Mouse (Mus musculus) frontal cortex, adult (tissue): ENCODE measurements at regions not wholly inside any gene's neighbourhood (a gene's known extent, or its start where the extent isn't known, plus 50 kb on each side); places are given as distances from the start of the nearest gene placed in this dataset.

ENCODE experiments used
- ATAC-seq: cut with Nextera tagmentation; 2 replicates; pipeline ENCODE4 v1.9.2; 2017; ENCODE audit warnings: mild to moderate bottlenecking, moderate library complexity, mixed read lengths; ENCODE audit not compliant: low TSS enrichment

DNA sequence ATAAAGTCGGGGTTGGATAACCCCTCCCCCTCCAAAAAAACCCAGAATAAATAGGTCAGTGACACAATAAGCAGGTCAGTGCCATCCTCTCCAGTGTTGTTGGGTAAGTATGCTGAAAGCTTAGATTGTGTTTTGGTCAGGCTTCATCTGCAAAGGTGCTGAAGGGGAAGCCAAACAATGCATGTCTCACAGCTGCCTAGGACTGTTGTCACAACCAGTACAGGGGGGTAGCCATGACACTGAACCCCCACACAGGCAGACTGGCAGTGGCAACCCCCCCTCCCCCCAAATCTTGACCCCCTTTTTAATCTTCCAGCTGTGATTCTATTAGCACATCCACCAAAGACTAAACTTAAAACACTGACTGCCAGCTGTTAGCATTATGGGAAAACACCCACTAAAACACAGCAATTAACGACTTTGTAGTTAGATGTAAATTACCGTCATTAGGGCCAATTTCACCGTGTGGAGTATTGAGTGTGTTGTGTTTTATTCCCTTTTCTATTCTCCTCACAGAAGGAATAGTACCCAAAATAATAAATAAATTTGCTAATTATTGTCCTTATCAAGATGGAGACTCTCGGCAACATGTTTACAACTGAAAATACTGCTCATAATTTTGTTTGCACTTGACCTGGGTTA is 105.5 kb upstream of the Ufm1 start:
- no peak for ATAC-seq

DNA sequence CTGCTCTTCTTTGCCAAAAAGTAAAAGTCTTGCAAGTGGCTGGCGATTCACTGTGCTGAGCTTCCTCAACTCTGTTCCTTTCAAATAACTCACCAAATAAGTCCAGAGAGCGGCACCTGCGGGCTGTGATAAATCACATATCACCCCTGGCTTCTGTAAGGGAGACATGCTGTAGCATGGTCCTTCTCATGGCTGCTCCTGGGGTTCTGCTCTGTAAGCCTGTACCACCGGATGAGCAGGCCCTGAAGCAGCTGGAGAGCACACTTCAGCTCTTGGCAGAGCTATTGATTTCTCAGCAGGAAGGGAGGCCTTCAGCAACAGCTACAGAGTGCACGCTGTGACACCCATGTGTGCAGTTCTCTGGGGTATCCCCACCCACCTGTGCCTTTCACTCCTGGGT is 101.5 kb upstream of the Ufm1 start:
- no peak for ATAC-seq

DNA sequence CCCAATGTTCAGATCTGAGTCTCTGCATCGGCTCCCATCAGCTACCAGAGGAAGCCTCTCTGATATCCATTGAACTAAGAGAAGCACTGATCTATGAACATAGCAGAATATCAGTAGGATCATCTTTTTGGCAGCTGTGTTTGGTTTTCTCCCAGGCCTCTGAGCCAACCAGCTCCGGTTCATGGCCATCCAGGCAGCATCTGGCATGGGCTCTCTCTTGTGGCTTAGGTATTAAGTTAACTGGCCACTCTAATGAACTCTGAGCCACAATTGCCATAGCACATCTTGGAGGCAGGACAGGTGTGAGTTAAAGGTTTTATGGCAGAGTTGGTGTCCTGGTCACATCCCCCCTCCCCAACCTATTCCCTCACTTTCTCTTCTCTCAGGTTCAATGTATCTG is 90.2 kb upstream of the Ufm1 start:
- no peak for ATAC-seq

DNA sequence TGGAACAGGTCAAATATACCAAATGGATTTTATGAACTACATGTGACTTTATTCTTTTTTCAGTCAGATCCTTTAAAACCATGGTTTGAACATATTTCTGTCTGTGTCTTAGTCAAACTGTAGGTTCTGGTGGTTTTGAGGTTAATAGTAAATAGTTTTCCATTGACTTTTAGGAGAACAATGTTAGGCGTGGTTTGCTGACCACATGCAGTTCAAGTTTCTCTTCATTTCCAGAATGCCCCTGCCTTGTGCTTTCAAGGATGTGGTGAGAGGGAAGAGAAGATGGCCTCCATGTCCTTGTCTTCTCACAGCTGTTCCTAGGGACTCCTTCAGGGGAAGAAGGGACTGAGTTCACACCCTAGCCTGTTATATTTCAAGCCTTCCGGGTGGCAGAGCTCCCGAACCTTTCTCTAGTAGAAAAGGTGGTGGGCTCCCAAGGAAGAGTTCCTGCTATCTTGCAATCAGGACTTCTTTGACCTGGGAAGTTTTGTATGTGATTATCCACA is 76.1 kb upstream of the Ufm1 start:
- ATAC-seq = no peak

DNA sequence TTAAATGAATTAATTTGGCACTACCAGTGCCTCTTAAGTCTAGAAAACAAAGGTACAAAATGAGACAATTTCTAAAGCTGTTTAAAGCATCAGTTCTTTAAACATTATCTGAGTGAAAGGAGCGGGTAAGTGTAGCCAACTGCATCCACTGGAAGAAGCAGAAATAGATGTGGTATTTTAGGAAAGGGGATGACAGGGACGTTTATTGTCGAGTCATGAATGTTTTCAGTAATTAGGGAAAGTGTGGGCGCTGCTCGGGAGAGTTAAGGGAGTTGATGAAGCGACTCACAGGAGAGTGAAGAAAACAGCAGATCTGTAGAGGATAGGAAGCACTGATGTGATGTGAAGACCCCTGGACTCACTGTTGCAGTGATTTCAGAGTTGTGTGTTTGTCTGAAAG is 68.1 kb upstream of the Ufm1 start:
- ATAC-seq = peak; percentile 76

DNA sequence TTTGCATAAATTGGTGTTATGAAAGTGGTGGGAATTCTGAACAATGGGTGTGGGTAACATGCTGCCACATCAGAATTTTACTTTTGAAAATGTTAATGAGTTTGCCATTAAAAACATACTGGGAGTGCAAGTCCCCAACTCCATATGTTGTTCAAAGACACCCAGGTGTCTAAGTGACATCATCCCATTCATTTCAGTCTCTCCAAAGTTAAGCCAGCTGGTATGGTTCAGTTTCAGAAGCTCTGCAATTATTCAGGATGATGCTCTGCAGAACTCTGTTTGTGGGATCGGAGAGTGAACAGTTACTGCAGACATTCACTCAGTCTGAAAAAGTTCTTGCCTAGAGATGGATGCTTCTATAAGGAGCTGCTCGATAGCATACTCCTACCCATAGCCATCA is 56.3 kb upstream of the Ufm1 start:
- ATAC-seq = peak; percentile 41; the same call in 1 of the 2 replicates

DNA sequence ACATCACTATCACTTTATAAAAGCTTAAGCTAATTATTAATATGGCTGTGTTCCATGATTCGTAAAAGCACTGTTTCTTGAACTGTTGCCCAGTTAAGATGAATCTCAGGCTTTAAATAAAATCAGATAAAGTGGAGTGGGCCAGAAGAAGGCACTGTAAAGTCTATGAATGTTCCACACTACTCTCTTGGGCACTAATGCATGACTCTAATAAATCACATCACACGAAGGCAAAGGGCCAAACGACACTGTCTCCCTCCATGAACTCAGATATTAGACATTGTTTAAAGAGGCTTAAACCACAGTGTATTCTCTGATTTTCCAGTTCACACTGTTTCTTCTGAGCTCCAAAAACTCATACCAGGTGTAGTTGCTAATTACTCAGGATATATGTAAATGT is 55.9 kb upstream of the Ufm1 start:
- 0 out of 2 replicates have a peak, but pooled peaks have one; percentile 9 for ATAC-seq

DNA sequence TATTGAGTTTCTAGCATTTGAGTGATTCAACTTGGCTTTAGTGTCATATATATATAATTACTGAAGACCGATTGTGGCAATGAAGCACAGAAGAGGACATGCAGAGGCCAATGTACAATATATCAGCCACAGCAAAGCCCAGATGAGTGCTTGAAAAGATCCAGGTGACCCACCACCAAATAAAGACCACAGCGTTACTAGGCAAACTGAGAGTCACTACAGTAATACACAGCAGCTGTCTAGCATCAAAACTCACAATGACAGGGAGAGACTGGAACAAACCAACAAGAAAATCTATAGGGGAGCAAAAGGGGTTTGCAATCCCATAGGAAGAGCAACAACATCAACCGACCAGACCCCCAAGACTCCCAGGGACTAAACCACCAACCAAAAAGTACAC is 54.3 kb upstream of the Ufm1 start:
- ATAC-seq = no peak

DNA sequence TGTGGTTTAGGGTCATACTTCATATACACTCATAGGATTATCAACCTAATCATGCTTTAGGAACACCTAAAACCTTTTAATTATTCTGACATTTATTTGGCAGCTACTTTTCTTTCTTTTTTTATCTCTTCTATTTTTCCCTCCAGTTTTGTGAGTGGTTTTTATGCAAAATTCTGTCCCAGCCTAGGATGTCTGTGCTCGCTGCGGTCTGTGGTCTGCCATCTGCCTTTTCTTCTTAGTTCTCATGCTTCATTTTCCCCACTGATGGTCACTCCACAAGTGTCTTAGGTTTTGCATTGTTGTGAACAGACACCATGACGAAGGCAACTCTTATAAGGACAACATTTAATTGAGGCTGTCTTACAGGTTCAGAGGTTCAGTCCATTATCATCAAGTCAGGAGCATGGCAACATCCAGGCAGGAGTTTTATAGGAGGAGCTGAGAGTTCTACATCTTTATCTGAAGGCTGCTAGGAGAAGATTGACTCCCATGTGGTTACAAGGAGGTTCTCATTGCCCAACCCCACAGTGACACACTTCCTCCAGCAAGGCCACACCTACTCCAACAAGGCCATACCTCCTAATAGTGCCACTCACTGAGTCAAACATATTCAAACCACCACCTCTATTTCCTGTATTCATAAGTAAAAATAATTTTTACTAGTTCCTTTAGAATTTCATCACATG is 50.5 kb upstream of the Ufm1 start:
- no peak for ATAC-seq
